Mouse (Mus musculus) inflammation-experienced regulatory T-cells, adult 16 weeks (primary cell): ENCODE data around the gene Olfr1181. TPM values are rescaled to one million over a fixed set of nuclear protein-coding genes. Genes with fewer than 3 reads are reported as not detected.

Experiments
- polyA plus RNA-seq: library from polyadenylated mRNA; unstranded; fragments of 100-300 nt; shearing (Covaris generic); gene quantifications from one replicate; pipeline ENCODE4 v1.2.1, GENCODE M21; 2017

Olfr1181 gene
- 0.07 TPM for polyA plus RNA-seq

GRCm38 (mm10) chr2:88426071-88426470 is at the start of gene Olfr1181:
Gene Olfr1181 (minus strand): TSS chr2:88426171.

GRCm38 (mm10) chr2:88454567-88454966 is 28.6 kb upstream of the Olfr1181 start, which contains the start of gene Olfr1183:
Gene Olfr1183 (plus strand): TSS chr2:88454867.

GRCm38 (mm10) chr2:88449031-88449430 is 23.1 kb upstream of the Olfr1181 start, which contains the start of gene Gm13757:
Gene Gm13757 (minus strand): TSS chr2:88449131.

GRCm38 (mm10) chr2:88419051-88419450 is 6.9 kb downstream of the Olfr1181 start, which contains the start of gene Olfr1180:
Gene Olfr1180 (minus strand): TSS chr2:88419151.

GRCm38 (mm10) chr2:88406353-88406752 is 19.6 kb downstream of the Olfr1181 start, which contains the start of gene Olfr1179:
Gene Olfr1179 (minus strand): TSS chr2:88406453.

GRCm38 (mm10) chr2:88386762-88387161 is 39.2 kb downstream of the Olfr1181 start, which contains the start of gene Olfr1178:
Gene Olfr1178 (plus strand): TSS chr2:88387062.

Other genes starting within 250 kb of the Olfr1181 start
- gene Olfr1168, start 244.3 kb downstream of the Olfr1181 start, polyA plus RNA-seq = not detected
- not detected for gene Olfr1170, start 197.8 kb downstream of the Olfr1181 start, polyA plus RNA-seq
- not detected for gene Olfr1173, start 146.3 kb downstream of the Olfr1181 start, polyA plus RNA-seq
- not detected for gene Olfr1174-ps, start 111.0 kb downstream of the Olfr1181 start, polyA plus RNA-seq
- gene Olfr1175-ps, start 99.0 kb downstream of the Olfr1181 start, polyA plus RNA-seq = not detected
- not detected for gene Olfr1176, start 89.5 kb downstream of the Olfr1181 start, polyA plus RNA-seq
- not detected for gene Olfr1177-ps, start 79.7 kb downstream of the Olfr1181 start, polyA plus RNA-seq
- gene Olfr1178, start 39.1 kb downstream of the Olfr1181 start, polyA plus RNA-seq = not detected
- gene Olfr1179, start 19.7 kb downstream of the Olfr1181 start, polyA plus RNA-seq = not detected
- gene Olfr1180, start 7.0 kb downstream of the Olfr1181 start, polyA plus RNA-seq = not detected
- not detected for gene Gm13757, start 23.0 kb upstream of the Olfr1181 start, polyA plus RNA-seq
- not detected for gene Olfr1183, start 28.7 kb upstream of the Olfr1181 start, polyA plus RNA-seq
- not detected for gene Olfr1184, start 57.4 kb upstream of the Olfr1181 start, polyA plus RNA-seq
- not detected for gene Olfr1185-ps1, start 67.1 kb upstream of the Olfr1181 start, polyA plus RNA-seq
- not detected for gene Olfr1186, start 92.4 kb upstream of the Olfr1181 start, polyA plus RNA-seq
- gene Olfr1188, start 130.8 kb upstream of the Olfr1181 start, polyA plus RNA-seq = not detected
- not detected for gene Olfr1189, start 160.3 kb upstream of the Olfr1181 start, polyA plus RNA-seq
- gene Olfr1191-ps1, start 214.4 kb upstream of the Olfr1181 start, polyA plus RNA-seq = not detected
- not detected for gene Olfr1192-ps1, start 222.3 kb upstream of the Olfr1181 start, polyA plus RNA-seq
- not detected for gene Olfr1193, start 249.5 kb upstream of the Olfr1181 start, polyA plus RNA-seq